Mouse (Mus musculus) gastrocnemius, postnatal 14 days (tissue): ENCODE data around the gene Wbp1. TPM values are rescaled to one million over a fixed set of nuclear protein-coding genes. Genes with fewer than 3 reads are reported as not detected.

Experiments used
- DNase-seq: peaks from one replicate; pipeline ENCODE4 v3.0.0; 2021; ENCODE audit warnings: mixed read lengths
- intact Hi-C: fragments of 180-260 bp; cut with DNase I; formaldehyde crosslinking; loops from one replicate; pipeline ENCODE4 v1.15.1; 2025; ENCODE audit warnings: low total_unique reads
- total RNA-seq, 2 experiments: library from RNA; stranded (reverse); gene quantifications; 2 replicates each; pipeline ENCODE4 v1.2.3; 2021

Wbp1 gene
- total RNA-seq, 2 experiments from 2014 or later = 48.2 to 50.5 TPM

- no peak for DNase-seq
- intact Hi-C loops = no loop called here
Measured at GRCm38 (mm10) chr6:83142886-83143285, 21.5 kb upstream of the Wbp1 start.

GRCm38 (mm10) chr6:83142211-83142731 lies 20.9 kb upstream of the Wbp1 start:
- DNase-seq = no peak

GRCm38 (mm10) chr6:83141636-83142035 lies 20.3 kb upstream of the Wbp1 start:
- DNase-seq = peak; percentile 31
- intact Hi-C loops = no loop called here

More at GRCm38 (mm10) chr6:83142211-83142731, 20.9 kb upstream of the Wbp1 start:
- intact Hi-C loops = no loop called here

GRCm38 (mm10) chr6:83140044-83140443 lies 18.7 kb upstream of the Wbp1 start:
- DNase-seq = no peak
- intact Hi-C loops = no loop called here

GRCm38 (mm10) chr6:83138056-83138455 lies 16.7 kb upstream of the Wbp1 start:
- DNase-seq = no peak
- intact Hi-C loops = no loop called here

- DNase-seq = peak; percentile 96
- intact Hi-C loops = no loop called here
Measured at GRCm38 (mm10) chr6:83137576-83137950, 16.2 kb upstream of the Wbp1 start.

GRCm38 (mm10) chr6:83136881-83137575 lies 15.7 kb upstream of the Wbp1 start:
- intact Hi-C loops = no loop called here
- peak; percentile 89 for DNase-seq

GRCm38 (mm10) chr6:83136291-83136880 lies 15.0 kb upstream of the Wbp1 start:
- intact Hi-C loops = no loop called here
- no peak for DNase-seq

- intact Hi-C loops = no loop called here
- DNase-seq = peak; percentile 71
Measured at GRCm38 (mm10) chr6:83135571-83136161, 14.3 kb upstream of the Wbp1 start.

- intact Hi-C loops = no loop called here
- no peak for DNase-seq
Measured at GRCm38 (mm10) chr6:83134951-83135513, 13.7 kb upstream of the Wbp1 start, which contains the start of gene Rtkn. Rtkn (plus strand) TSS chr6:83135463.

GRCm38 (mm10) chr6:83134226-83134625 lies 12.9 kb upstream of the Wbp1 start:
- intact Hi-C loops = no loop called here
- no peak for DNase-seq

- no peak for DNase-seq
- intact Hi-C loops = no loop called here
Measured at GRCm38 (mm10) chr6:83132176-83132919, 11.0 kb upstream of the Wbp1 start.

- intact Hi-C loops = no loop called here
- DNase-seq = no peak
Measured at GRCm38 (mm10) chr6:83131469-83132034, 10.2 kb upstream of the Wbp1 start.

- DNase-seq = no peak
- intact Hi-C loops = no loop called here
Measured at GRCm38 (mm10) chr6:83127419-83127818, 6.1 kb upstream of the Wbp1 start.

GRCm38 (mm10) chr6:83125331-83125730 lies 4.0 kb upstream of the Wbp1 start, which contains the start of gene Ino80b:
Ino80b (minus strand) TSS chr6:83125431.
- intact Hi-C loops = no loop called here

GRCm38 (mm10) chr6:83124851-83125312 lies 3.5 kb upstream of the Wbp1 start:
- peak; percentile 91 for DNase-seq
- intact Hi-C loops = no loop called here

More at GRCm38 (mm10) chr6:83125331-83125730, 4.0 kb upstream of the Wbp1 start, which contains the start of gene Ino80b:
- no peak for DNase-seq

GRCm38 (mm10) chr6:83122961-83123360 lies 1.6 kb upstream of the Wbp1 start:
- intact Hi-C loops = no loop called here
- DNase-seq = no peak

- DNase-seq = peak; percentile 37
- intact Hi-C loops = no loop called here
Measured at GRCm38 (mm10) chr6:83121863-83122710, 728 bp upstream of the Wbp1 start.
